In the genomic region with DNA sequence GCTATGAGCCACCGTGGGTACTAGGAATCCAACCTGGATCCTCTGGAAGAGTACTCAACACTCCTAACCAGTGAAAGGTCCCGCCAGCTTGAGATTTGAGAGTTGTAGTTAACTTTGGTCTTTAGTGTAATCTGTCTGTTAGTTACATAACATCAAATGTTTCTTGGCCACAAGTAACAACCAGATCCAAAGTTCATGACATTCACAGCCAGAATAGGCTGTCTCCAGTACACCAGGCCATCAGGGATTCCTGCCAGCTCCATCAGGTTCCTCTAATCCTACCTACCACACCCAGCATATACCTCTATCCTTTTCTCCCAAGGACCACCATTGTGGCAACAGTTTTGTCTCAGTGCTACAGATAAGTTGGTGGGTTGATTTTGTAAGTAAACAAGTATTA, we compare ENCODE assay signal across 23 mouse cellular contexts. TPM values are rescaled to one million over a fixed set of nuclear protein-coding genes. Genes with fewer than 3 reads are reported as not detected.
DNase-seq lines count a peak whose midpoint lies in the region; ATAC-seq and TF ChIP-seq lines count a peak whose summit lies in the region.
"Had no signal": no experiment of that assay in that cellular context is flagged by ENCODE, and none has a peak within 500 bp of the region (broad histone marks: within the 10 kb centered on the region; RNA-seq: fewer than 3 reads in every experiment).

No protein-coding gene starts in this region.

- 58% methylated on average over 2 of the region's 2 CpGs for WGBS in kidney, adult 2 months
- WGBS in kidney, embryonic 16.5 days, result 94% methylated on average over 2 of the region's 2 CpGs

- H3K36me3 ChIP-seq in kidney, adult 2 months (ENCODE audit: control insufficient read depth, insufficient read depth, low read length), result no peaks in the 10 kb centered on the region
- no peaks in the 10 kb centered on the region for H3K36me3 ChIP-seq in kidney, embryonic 16.5 days (ENCODE audit: insufficient read depth, low read length)
- H3K36me3 ChIP-seq: embryonic facial prominence, embryonic 13.5 days; forebrain, embryonic 12.5 days; hindbrain, embryonic 10.5 days had no signal

- no peaks in the 10 kb centered on the region for H3K9me3 ChIP-seq in kidney, embryonic 16.5 days (ENCODE audit: low read length)
- H3K9me3 ChIP-seq: embryonic facial prominence, embryonic 13.5 days; forebrain, embryonic 12.5 days; hindbrain, embryonic 10.5 days had no signal

- peak; percentile 40 for DNase-seq in gastrocnemius, adult 2 months
- no peak for DNase-seq in gastrocnemius, postnatal 36 days
- peak; percentile 74 for DNase-seq in kidney, adult 2 months
- DNase-seq in adipocyte (ENCODE audit: low spot score), result peak; percentile 28
- peak; percentile 30 to 67 for DNase-seq in kidney, postnatal 25 days
- DNase-seq in right cerebral cortex, postnatal 4 days, result no peak
- DNase-seq: adrenal gland, postnatal 25 days; cerebellum, adult 18-20 months; cerebellum, adult 9-11 months; cerebellum, postnatal 36 days; forebrain, postnatal 0 days; heart, adult 2 months had no signal

- TF ChIP-seq CTCF in gastrocnemius, adult 2 months (IDR thresholded peaks at IDR 0.05), result no peak
- TF ChIP-seq CTCF in kidney, adult 2 months (conservative IDR thresholded peaks at IDR 0.05; ENCODE audit: insufficient read depth, insufficient read length, low read depth, low read length), result no peak

- peak overlapping the region; percentile 16; the same call in 1 of the 2 replicates for H3K27ac ChIP-seq in gastrocnemius, adult 2 months
- H3K27ac ChIP-seq in kidney, adult 2 months (ENCODE audit: insufficient read depth, low read depth, low read length), result no peak overlapping the region
- no peak overlapping the region for H3K27ac ChIP-seq in kidney, embryonic 16.5 days (ENCODE audit: low read length)
- H3K27ac ChIP-seq: embryonic facial prominence, embryonic 13.5 days; forebrain, embryonic 12.5 days; heart, adult 2 months; hindbrain, embryonic 10.5 days; hindbrain, embryonic 14.5 days had no signal

- H3K4me1 ChIP-seq in kidney, adult 2 months (ENCODE audit: control insufficient read depth, insufficient read depth, low read length), result no peaks in the 10 kb centered on the region
- H3K4me1 ChIP-seq in kidney, embryonic 16.5 days (ENCODE audit: insufficient read depth, low read length), result no peaks in the 10 kb centered on the region
- H3K4me1 ChIP-seq: embryonic facial prominence, embryonic 13.5 days; forebrain, embryonic 12.5 days; hindbrain, embryonic 10.5 days had no signal

- no peak for TF ChIP-seq POLR2A in kidney, adult 2 months (IDR thresholded peaks at IDR 0.05; ENCODE audit: low read depth, low read length)

- no peak for ATAC-seq in kidney, embryonic 16.5 days (ENCODE audit: low FRiP score, low TSS enrichment)
- ATAC-seq: activated CD4-positive, CD25-positive, alpha-beta regulatory T cell, adult 4 months; forebrain, postnatal 0 days; Patski had no signal

- no peaks in the 10 kb centered on the region for H3K27me3 ChIP-seq in kidney, adult 2 months (replicated peaks; ENCODE audit: control insufficient read depth, insufficient read depth, low read length)
- no peaks in the 10 kb centered on the region for H3K27me3 ChIP-seq in kidney, embryonic 16.5 days (ENCODE audit: insufficient read depth, low read length)
- H3K27me3 ChIP-seq: forebrain, embryonic 12.5 days; Patski had no signal

- H3K4me3 ChIP-seq in gastrocnemius, adult 2 months, result no peak overlapping the region; the same call in 1 of the 2 replicates
- no peak overlapping the region for H3K4me3 ChIP-seq in kidney, adult 2 months (ENCODE audit: insufficient read depth, low read depth, low read length)
- H3K4me3 ChIP-seq in kidney, embryonic 16.5 days (ENCODE audit: low read length), result no peak overlapping the region
- H3K4me3 ChIP-seq: embryonic facial prominence, embryonic 13.5 days; forebrain, embryonic 12.5 days; heart, adult 2 months; hindbrain, embryonic 10.5 days had no signal

- H3K9ac ChIP-seq in kidney, embryonic 16.5 days (replicated peaks; ENCODE audit: low read length), result no peak overlapping the region
- H3K9ac ChIP-seq: embryonic facial prominence, embryonic 13.5 days; forebrain, embryonic 12.5 days; forebrain, postnatal 0 days; hindbrain, embryonic 14.5 days had no signal

- H3K4me2 ChIP-seq in kidney, embryonic 16.5 days (replicated peaks; ENCODE audit: low read depth, low read length), result no peak overlapping the region
- H3K4me2 ChIP-seq: embryonic facial prominence, embryonic 13.5 days; forebrain, embryonic 12.5 days; heart, embryonic 11.5 days; hindbrain, embryonic 14.5 days had no signal

- intact Hi-C loops in gastrocnemius, adult 2 months (cut with DNase I), result no loop called here
- intact Hi-C loops in gastrocnemius, postnatal 36 days (cut with DNase I), result no loop called here

RNA-seq across cellular contexts. Expression of gene Mettl21c, which starts 4.3 kb away (rescaled TPM):
- total RNA-seq in gastrocnemius, adult 2 months (2021), result 100 to 1,000 TPM in 1 of 2 experiments, 10 to 100 TPM in 1; 79.9 to 203 TPM
- total RNA-seq in gastrocnemius, postnatal 36 days (2021), result 100 to 1,000 TPM; 109 to 134 TPM
- polyA plus RNA-seq in kidney, adult 2 months (2012; rRNA removed), result 0.09 TPM in 1 of 2 replicates, not detected in the other
- 0.24 and 0.36 TPM in 2 replicates for polyA plus RNA-seq in kidney, embryonic 16.5 days (2015; fragmentation: Nextera tagmentation; extraction: Ambion mirVana)
- total RNA-seq: adrenal gland, postnatal 25 days; heart, adult 2 months; heart, postnatal 25 days had no signal
- polyA plus RNA-seq: heart, adult 2 months had no signal

RNA-seq across cellular contexts. Expression of gene Gm8251, which starts 46.2 kb away (rescaled TPM):
- total RNA-seq in gastrocnemius, adult 2 months (2021), result not detected
- not detected for total RNA-seq in gastrocnemius, postnatal 36 days (2021)
- not detected in 2 replicates for polyA plus RNA-seq in kidney, adult 2 months (2012; rRNA removed)
- polyA plus RNA-seq in kidney, embryonic 16.5 days (2015; fragmentation: Nextera tagmentation; extraction: Ambion mirVana), result 0.05 and 0.06 TPM in 2 replicates
- total RNA-seq: gastrocnemius, adult 18-20 months; heart, adult 2 months; heart, postnatal 25 days had no signal
- polyA plus RNA-seq: forebrain, postnatal 0 days; gonadal fat pad, adult 2 months; heart, adult 2 months; heart, embryonic 11.5 days had no signal

Comparison
In these comparisons a context has a peak if more than half of its experiments do, and no peak if none do; other contexts are left out.
1. DNase-seq: peak in gastrocnemius, adult 2 months (single experiment), kidney, adult 2 months (single experiment), adipocyte (single experiment) and kidney, postnatal 25 days (2 of 2); none in gastrocnemius, postnatal 36 days (0 of 2) and right cerebral cortex, postnatal 4 days (single experiment).